Mouse (Mus musculus) liver, embryonic 11.5 days (tissue): Measurements from ENCODE around the gene Atp23. TPM values are rescaled to one million over a fixed set of nuclear protein-coding genes. Genes with fewer than 3 reads are reported as not detected.
A peak's percentile ranks its signal among the peaks of the same experiment; 100 is the strongest.

Experiments used
- ATAC-seq: fragments of 200-750 bp; cut with Nextera tagmentation; replicated peaks from 2 replicates; pipeline ENCODE4 v1.8.0; 2017; ENCODE audit warnings: moderate number of reproducible peaks, mild to moderate bottlenecking, moderate TSS enrichment, moderate library complexity; ENCODE audit not compliant: low FRiP score
- DNase-seq: peaks from one replicate; pipeline ENCODE4 v3.0.0-alpha.2; 2017; ENCODE audit warnings: low spot score
- H3K27ac ChIP-seq: fragments of 300-500 bp; sonication (generic); 2 replicates; pipeline ENCODE4 v1.5.1; 2014; ENCODE audit warnings: mild to moderate bottlenecking, low read depth, low read length, control low read depth
- H3K27me3 ChIP-seq: fragments of 300-500 bp; sonication (generic); replicated peaks from 2 replicates; pipeline ENCODE4 v1.6.1; 2014; ENCODE audit warnings: low read length, mixed read lengths; ENCODE audit not compliant: control insufficient read depth, insufficient read depth
- H3K36me3 ChIP-seq: fragments of 300-500 bp; sonication (generic); 2 replicates; pipeline ENCODE4 v1.6.1; 2014; ENCODE audit warnings: mild to moderate bottlenecking, low read length, moderate library complexity, mixed read lengths; ENCODE audit not compliant: control insufficient read depth, insufficient read depth
- H3K4me1 ChIP-seq: fragments of 300-500 bp; sonication (generic); replicated peaks from 2 replicates; pipeline ENCODE4 v1.6.1; 2014; ENCODE audit warnings: low read length, mixed read lengths; ENCODE audit not compliant: control insufficient read depth, insufficient read depth
- H3K4me2 ChIP-seq: fragments of 300-500 bp; sonication (generic); 2 replicates; pipeline ENCODE4 v1.6.1; 2014; ENCODE audit warnings: mild to moderate bottlenecking, control low read depth, moderate library complexity
- H3K4me3 ChIP-seq: fragments of 300-500 bp; sonication (generic); 2 replicates; pipeline ENCODE4 v1.5.1; 2014; ENCODE audit warnings: low read depth, low read length, control low read depth
- H3K9ac ChIP-seq: fragments of 300-500 bp; sonication (generic); 2 replicates; pipeline ENCODE4 v1.6.1; 2014; ENCODE audit warnings: low read depth, low read length, control low read depth
- H3K9me3 ChIP-seq: fragments of 300-500 bp; sonication (generic); 2 replicates; pipeline ENCODE4 v1.6.1; 2016; ENCODE audit warnings: low read length, inconsistent platforms, mixed read lengths; ENCODE audit not compliant: control insufficient read depth
- WGBS: fragments of 180-500 bp; shearing (Covaris S2); extraction: QIAGEN DNeasy Blood & Tissue Kit; methylation state at CpG from one replicate; pipeline ENCODE4 v1.1.7; 2014; 5-methylcytosine and 5-hydroxymethylcytosine counted together
- polyA plus RNA-seq: library from polyadenylated mRNA; unstranded; fragments of >200 nt; fragmentation: Nextera tagmentation; extraction: Ambion mirVana; gene quantifications from 2 replicates; pipeline ENCODE4 v1.2.1, GENCODE M21; 2014

Atp23 gene
- polyA plus RNA-seq, 1 experiment from 2014 or later = 21.4 TPM

- no peak overlapping the region for H3K4me2 ChIP-seq
- H3K9ac ChIP-seq = no peak overlapping the region
- no peaks in the 10 kb centered on the region for H3K36me3 ChIP-seq
- 74% methylated on average over 10 of the region's 10 CpGs for WGBS
- ATAC-seq (no peak), DNase-seq (no peak)
- H3K27me3 ChIP-seq = no peaks in the 10 kb centered on the region
- no peaks in the 10 kb centered on the region for H3K4me1 ChIP-seq
- H3K9me3 ChIP-seq = no peaks in the 10 kb centered on the region
- no peak overlapping the region for H3K4me3 ChIP-seq
- no peak overlapping the region for H3K27ac ChIP-seq
Observed at GRCm38 (mm10) chr10:126853286-126853685, 47.9 kb downstream of the Atp23 start.

- no peak overlapping the region; the same call in 1 of the 2 replicates for H3K4me2 ChIP-seq
- ATAC-seq (0 out of 2 replicates have a peak, but pooled peaks have one; percentile 12), DNase-seq (peak; percentile 43)
- no peak overlapping the region for H3K4me3 ChIP-seq
- no peaks in the 10 kb centered on the region for H3K27me3 ChIP-seq
- no peak overlapping the region for H3K27ac ChIP-seq
- no peaks in the 10 kb centered on the region for H3K9me3 ChIP-seq
- 45% methylated on average over 10 of the region's 10 CpGs for WGBS
- no peak overlapping the region for H3K9ac ChIP-seq
- H3K4me1 ChIP-seq = no peaks in the 10 kb centered on the region; the same call in 1 of the 2 replicates
- no peaks in the 10 kb centered on the region for H3K36me3 ChIP-seq
Observed at GRCm38 (mm10) chr10:126845309-126845911, 55.7 kb downstream of the Atp23 start.

GRCm38 (mm10) chr10:126844689-126845088 is 56.5 kb downstream of the Atp23 start:
- Histone ChIP-seq H3K9me3 (no peaks in the 10 kb centered on the region), H3K4me2 (peak overlapping the region; percentile 6), H3K27me3 (no peaks in the 10 kb centered on the region), H3K27ac (no peak overlapping the region), H3K9ac (no peak overlapping the region), H3K4me3 (no peak overlapping the region), H3K36me3 (no peaks in the 10 kb centered on the region), H3K4me1 (no peaks in the 10 kb centered on the region; the same call in 1 of the 2 replicates)
- DNase-seq (no peak), ATAC-seq (no peak)
- WGBS = 32% methylated on average over 12 of the region's 12 CpGs

- no peaks in the 10 kb centered on the region; the same call in 1 of the 2 replicates for H3K4me1 ChIP-seq
- H3K4me2 ChIP-seq = no peak overlapping the region
- no peak overlapping the region for H3K27ac ChIP-seq
- H3K9ac ChIP-seq = no peak overlapping the region
- H3K4me3 ChIP-seq = no peak overlapping the region
- no peaks in the 10 kb centered on the region for H3K27me3 ChIP-seq
- H3K36me3 ChIP-seq = no peaks in the 10 kb centered on the region
- no peaks in the 10 kb centered on the region for H3K9me3 ChIP-seq
- ATAC-seq (0 out of 2 replicates have a peak, but pooled peaks have one; percentile 7), DNase-seq (no peak)
Observed at GRCm38 (mm10) chr10:126840266-126840665, 60.9 kb downstream of the Atp23 start.

- no peaks in the 10 kb centered on the region for H3K4me1 ChIP-seq
- no peaks in the 10 kb centered on the region for H3K36me3 ChIP-seq
- no peak overlapping the region for H3K4me2 ChIP-seq
- H3K27ac ChIP-seq = no peak overlapping the region
- H3K9me3 ChIP-seq = no peaks in the 10 kb centered on the region
- no peaks in the 10 kb centered on the region for H3K27me3 ChIP-seq
- WGBS = 45% methylated on average over 5 of the region's 5 CpGs
- DNase-seq (no peak), ATAC-seq (no peak)
- H3K9ac ChIP-seq = no peak overlapping the region
- no peak overlapping the region for H3K4me3 ChIP-seq
Observed at GRCm38 (mm10) chr10:126833006-126833405, 68.1 kb downstream of the Atp23 start.

GRCm38 (mm10) chr10:126831329-126831728 is 69.8 kb downstream of the Atp23 start:
- ATAC-seq (no peak), DNase-seq (no peak)
- Histone ChIP-seq H3K27me3 (no peaks in the 10 kb centered on the region), H3K4me3 (no peak overlapping the region), H3K27ac (no peak overlapping the region), H3K36me3 (no peaks in the 10 kb centered on the region), H3K9me3 (no peaks in the 10 kb centered on the region), H3K4me1 (no peaks in the 10 kb centered on the region), H3K4me2 (no peak overlapping the region), H3K9ac (no peak overlapping the region)
- WGBS = 87% methylated on average over 5 of the region's 5 CpGs

- 76% methylated on average over 7 of the region's 7 CpGs for WGBS
- ATAC-seq (no peak), DNase-seq (no peak)
- Histone ChIP-seq H3K4me1 (no peaks in the 10 kb centered on the region), H3K36me3 (no peaks in the 10 kb centered on the region), H3K4me3 (no peak overlapping the region), H3K27ac (no peak overlapping the region), H3K9ac (no peak overlapping the region), H3K9me3 (no peaks in the 10 kb centered on the region), H3K4me2 (no peak overlapping the region), H3K27me3 (no peaks in the 10 kb centered on the region)
Observed at GRCm38 (mm10) chr10:126828618-126829017, 72.5 kb downstream of the Atp23 start.

- H3K36me3 ChIP-seq = no peaks in the 10 kb centered on the region
- no peaks in the 10 kb centered on the region for H3K4me1 ChIP-seq
- no peak overlapping the region for H3K4me3 ChIP-seq
- H3K27ac ChIP-seq = no peak overlapping the region
- ATAC-seq (no peak), DNase-seq (no peak)
- H3K27me3 ChIP-seq = no peaks in the 10 kb centered on the region
- 69% methylated on average over 8 of the region's 8 CpGs for WGBS
- H3K9ac ChIP-seq = no peak overlapping the region
- no peaks in the 10 kb centered on the region for H3K9me3 ChIP-seq
- H3K4me2 ChIP-seq = no peak overlapping the region
Observed at GRCm38 (mm10) chr10:126827941-126828593, 73.1 kb downstream of the Atp23 start.

- no peak for ATAC-seq
- H3K9ac ChIP-seq = no peak overlapping the region
- H3K36me3 ChIP-seq = no peaks in the 10 kb centered on the region
- 59% methylated on average over 6 of the region's 6 CpGs for WGBS
- H3K9me3 ChIP-seq = no peaks in the 10 kb centered on the region
- H3K4me3 ChIP-seq = no peak overlapping the region
- no peaks in the 10 kb centered on the region for H3K4me1 ChIP-seq
- no peak overlapping the region for H3K4me2 ChIP-seq
- DNase-seq = no peak
- H3K27ac ChIP-seq = no peak overlapping the region
- H3K27me3 ChIP-seq = no peaks in the 10 kb centered on the region
Observed at GRCm38 (mm10) chr10:126826982-126827381, 74.2 kb downstream of the Atp23 start.
